Mouse (Mus musculus) embryonic facial prominence, embryonic 10.5 days (tissue): ENCODE data around the gene Acox3. TPM values are rescaled to one million over a fixed set of nuclear protein-coding genes. Genes with fewer than 3 reads are reported as not detected.
A peak's percentile ranks its signal among the peaks of the same experiment; 100 is the strongest.

Experiments used
- DNase-seq: peaks from one replicate; pipeline ENCODE4 v3.0.0-alpha.2; 2017; ENCODE audit warnings: low spot score
- H3K27ac ChIP-seq: fragments of 300-500 bp; sonication (generic); replicated peaks from 2 replicates; pipeline ENCODE4 v1.5.1; 2016; ENCODE audit warnings: mild to moderate bottlenecking
- H3K27me3 ChIP-seq: fragments of 300-500 bp; sonication (generic); replicated peaks from 2 replicates; pipeline ENCODE4 v1.6.1; 2016; ENCODE audit warnings: low read depth, mild to moderate bottlenecking; ENCODE audit not compliant: poor library complexity, severe bottlenecking
- H3K36me3 ChIP-seq: fragments of 300-500 bp; sonication (generic); replicated peaks from 2 replicates; pipeline ENCODE4 v1.6.1; 2016; ENCODE audit warnings: mild to moderate bottlenecking, moderate library complexity
- H3K4me1 ChIP-seq: fragments of 300-500 bp; sonication (generic); 2 replicates; pipeline ENCODE4 v1.6.1; 2016
- H3K4me3 ChIP-seq: fragments of 300-500 bp; sonication (generic); 2 replicates; pipeline ENCODE4 v1.5.1; 2016; ENCODE audit warnings: mild to moderate bottlenecking, moderate library complexity
- H3K9me3 ChIP-seq: fragments of 300-500 bp; sonication (generic); 2 replicates; pipeline ENCODE4 v1.6.1; 2016; ENCODE audit warnings: mild to moderate bottlenecking
- WGBS: fragments of 180-500 bp; shearing (Covaris S2); methylation state at CpG from one replicate; pipeline ENCODE4 v1.1.7; 2016; 5-methylcytosine and 5-hydroxymethylcytosine counted together
- polyA plus RNA-seq: library from polyadenylated mRNA; unstranded; fragments of >200 nt; fragmentation: Nextera tagmentation; extraction: Ambion mirVana; gene quantifications from 2 replicates; pipeline ENCODE4 v1.2.1, GENCODE M21; 2016

Acox3 gene
- polyA plus RNA-seq, 1 experiment from 2014 or later = 11.0 TPM

DNA sequence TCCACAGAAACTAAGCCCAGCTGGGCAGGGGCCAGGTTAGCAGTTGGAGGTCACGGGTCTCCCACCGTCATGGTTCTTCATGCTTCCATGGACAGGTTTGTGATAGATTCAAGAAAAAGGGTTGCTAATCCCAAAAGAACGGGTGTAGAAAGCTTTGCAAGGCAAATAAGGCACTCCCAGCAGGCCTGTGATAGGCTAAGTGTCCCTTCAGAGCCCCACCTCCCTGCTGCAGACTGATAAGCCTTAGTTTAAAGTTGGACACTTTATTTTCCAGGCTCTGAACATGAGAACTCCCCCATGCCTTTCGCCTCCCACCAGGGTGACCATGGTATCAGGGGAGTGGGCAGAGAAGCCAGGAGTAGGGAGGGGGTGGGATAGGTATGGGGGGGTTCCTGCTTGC is 61.2 kb downstream of the Acox3 start:
- Histone ChIP-seq H3K27ac (no peak overlapping the region; the same call in 1 of the 2 replicates), H3K27me3 (no peaks in the 10 kb centered on the region), H3K4me3 (no peak overlapping the region), H3K36me3 (no peaks in the 10 kb centered on the region), H3K4me1 (peaks cover 34% of the 10 kb centered on the region), H3K9me3 (no peaks in the 10 kb centered on the region)
- 66% methylated on average over 4 of the region's 4 CpGs for WGBS
- no peak for DNase-seq

DNA sequence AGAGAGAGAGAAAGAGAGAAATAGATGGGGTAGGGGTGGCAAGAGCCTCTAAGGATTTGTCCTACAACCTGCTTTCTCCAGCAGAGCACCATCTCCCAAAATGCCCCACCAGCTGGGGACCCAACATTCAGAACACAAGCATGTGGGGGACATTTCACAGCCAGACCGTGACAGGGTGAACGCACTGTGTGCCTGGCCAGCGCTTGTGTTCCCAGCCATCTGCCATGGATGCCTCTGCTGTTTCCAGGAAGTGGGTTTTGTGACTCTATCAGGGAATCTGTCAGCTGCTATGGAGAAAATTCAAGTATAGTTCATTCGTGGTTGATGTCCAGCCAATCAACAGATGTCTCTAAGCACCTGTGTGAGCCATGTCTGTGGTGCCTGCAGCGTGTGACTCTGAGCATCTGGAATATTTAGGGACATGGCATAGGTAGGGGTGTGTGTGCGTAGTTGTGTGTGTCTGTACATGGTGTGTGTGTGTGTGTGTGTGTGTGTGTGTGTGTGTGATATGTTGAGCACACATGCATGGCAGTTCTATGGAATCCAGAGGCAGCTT is 63.2 kb downstream of the Acox3 start:
- Histone ChIP-seq H3K9me3 (no peaks in the 10 kb centered on the region), H3K4me3 (no peak overlapping the region), H3K36me3 (no peaks in the 10 kb centered on the region), H3K4me1 (peaks cover 34% of the 10 kb centered on the region), H3K27me3 (no peaks in the 10 kb centered on the region), H3K27ac (no peak overlapping the region)
- WGBS = 86% methylated on average over 6 of the region's 6 CpGs
- no peak for DNase-seq

DNA sequence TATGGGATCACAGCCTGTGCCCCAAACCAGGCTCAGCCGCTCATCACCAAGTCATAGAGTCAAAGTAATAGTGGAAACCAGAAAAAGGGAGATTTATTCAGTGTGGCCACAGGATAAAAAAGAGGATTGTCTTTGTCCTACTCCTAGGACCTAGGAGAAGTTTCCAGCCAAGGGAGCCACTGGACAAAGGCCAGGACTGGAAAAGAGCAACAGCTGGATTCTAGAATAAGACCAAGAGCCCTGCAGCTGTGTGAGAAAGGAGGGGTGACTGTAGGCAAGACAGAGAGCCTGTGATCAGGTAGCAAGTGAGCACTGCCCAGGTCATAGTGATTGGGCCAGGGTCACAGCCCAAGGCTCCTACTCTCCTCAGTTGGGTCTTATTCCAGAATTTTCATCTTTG is 64.1 kb downstream of the Acox3 start:
- H3K27ac ChIP-seq = no peak overlapping the region
- H3K36me3 ChIP-seq = no peaks in the 10 kb centered on the region
- H3K4me3 ChIP-seq = no peak overlapping the region
- H3K4me1 ChIP-seq = peaks cover 29% of the 10 kb centered on the region
- no peak for DNase-seq
- no peaks in the 10 kb centered on the region for H3K27me3 ChIP-seq
- H3K9me3 ChIP-seq = no peaks in the 10 kb centered on the region
- 92% methylated on average over 1 of the region's 1 CpGs for WGBS

DNA sequence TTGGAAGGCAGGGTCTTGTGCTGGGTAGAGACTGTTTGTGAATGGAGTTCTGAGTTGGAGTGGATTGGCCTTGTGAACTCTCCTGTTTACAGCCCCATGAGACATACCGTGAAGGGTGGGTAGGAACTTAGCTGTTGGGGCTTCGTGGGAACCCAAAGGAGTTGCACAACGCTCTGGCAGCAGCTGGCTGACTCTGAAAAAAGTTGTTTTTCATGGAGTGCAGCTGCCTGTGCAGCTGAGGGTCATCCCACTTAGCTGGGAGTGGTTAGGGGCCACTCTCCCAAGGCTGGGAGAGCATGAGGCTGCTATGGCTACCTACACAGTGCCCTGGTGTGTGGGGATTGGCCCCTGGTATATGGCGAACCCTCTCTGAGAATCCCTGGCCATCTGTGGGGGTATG is 64.7 kb downstream of the Acox3 start:
- Histone ChIP-seq H3K4me3 (no peak overlapping the region), H3K27me3 (no peaks in the 10 kb centered on the region)
- 78% methylated on average over 4 of the region's 4 CpGs for WGBS

DNA sequence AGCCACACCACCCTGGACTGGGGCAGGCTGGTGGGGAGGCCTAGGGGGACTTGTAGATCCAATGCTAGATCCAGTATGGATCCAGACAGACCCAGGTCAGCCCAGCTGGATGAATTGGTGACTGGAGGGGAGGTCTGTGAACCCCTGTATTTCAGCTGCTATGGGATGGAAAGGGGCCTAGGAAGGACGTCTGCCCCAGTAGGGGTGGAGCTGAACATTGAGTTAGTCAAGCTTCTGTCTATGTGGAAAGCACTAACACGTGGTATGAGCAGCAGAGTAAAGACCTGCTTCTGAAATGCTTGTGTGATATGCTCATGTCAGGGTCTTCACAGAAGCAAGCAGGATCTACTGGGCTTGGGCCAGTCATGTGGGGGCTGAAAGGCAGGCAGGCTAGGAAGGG is 65.4 kb downstream of the Acox3 start:
- no peak for DNase-seq
- Histone ChIP-seq H3K36me3 (no peaks in the 10 kb centered on the region), H3K4me1 (peaks cover 18% of the 10 kb centered on the region), H3K27me3 (no peaks in the 10 kb centered on the region), H3K27ac (no peak overlapping the region), H3K9me3 (no peaks in the 10 kb centered on the region), H3K4me3 (no peak overlapping the region)
- 69% methylated on average over 2 of the region's 2 CpGs for WGBS

More for the DNA sequence above, 64.7 kb downstream of the Acox3 start:
- DNase-seq = no peak
- no peak overlapping the region for H3K27ac ChIP-seq
- no peaks in the 10 kb centered on the region for H3K9me3 ChIP-seq
- H3K36me3 ChIP-seq = no peaks in the 10 kb centered on the region
- H3K4me1 ChIP-seq = peaks cover 24% of the 10 kb centered on the region

DNA sequence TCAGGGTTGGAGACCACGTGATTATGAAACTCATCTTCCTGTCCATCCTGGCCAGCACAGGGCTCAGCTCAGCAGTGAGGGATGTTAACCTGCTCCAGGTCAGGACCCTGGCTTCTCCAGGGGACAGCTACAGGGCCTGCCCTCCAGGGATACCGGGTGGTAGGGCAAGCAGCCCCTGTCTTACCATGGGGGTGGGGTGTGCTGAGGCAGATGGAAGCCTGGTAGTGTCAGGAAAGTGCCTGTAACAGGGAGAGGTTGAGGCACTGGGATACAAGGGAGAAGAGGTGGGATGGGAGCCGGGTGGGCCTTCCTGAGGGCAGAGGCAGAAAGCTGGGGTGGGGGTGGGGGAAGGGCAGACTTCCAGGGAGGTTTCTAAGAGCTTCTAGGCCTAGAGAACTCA is 69.5 kb downstream of the Acox3 start:
- no peak overlapping the region for H3K27ac ChIP-seq
- no peak for DNase-seq
- no peaks in the 10 kb centered on the region for H3K9me3 ChIP-seq
- no peaks in the 10 kb centered on the region for H3K27me3 ChIP-seq
- no peaks in the 10 kb centered on the region for H3K36me3 ChIP-seq
- H3K4me3 ChIP-seq = no peak overlapping the region
- WGBS = 82% methylated on average over 3 of the region's 3 CpGs
- H3K4me1 ChIP-seq = peaks cover 7% of the 10 kb centered on the region

DNA sequence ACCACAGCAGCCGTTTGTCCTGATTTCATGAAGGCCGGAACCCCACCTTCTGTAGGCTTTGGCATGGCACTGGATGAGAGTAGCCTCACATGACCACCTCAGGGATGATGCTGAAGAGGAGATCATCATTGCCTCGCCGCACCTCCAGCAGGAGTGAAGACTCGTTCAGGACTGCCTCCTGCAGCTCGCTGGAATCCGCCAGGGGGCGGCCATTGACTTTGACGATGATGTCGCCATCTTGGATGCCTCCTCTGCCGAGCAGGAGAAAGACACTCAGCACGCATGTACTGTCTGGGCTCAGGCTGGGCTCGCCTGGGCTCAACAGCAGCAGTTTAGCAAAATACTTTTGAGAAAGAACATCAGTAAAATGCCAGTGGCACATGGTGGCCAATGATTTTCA is 70.0 kb downstream of the Acox3 start:
- no peaks in the 10 kb centered on the region for H3K27me3 ChIP-seq
- peaks cover 7% of the 10 kb centered on the region for H3K4me1 ChIP-seq
- no peaks in the 10 kb centered on the region for H3K9me3 ChIP-seq
- no peak for DNase-seq
- H3K4me3 ChIP-seq = no peak overlapping the region
- WGBS = 85% methylated on average over 13 of the region's 13 CpGs
- no peak overlapping the region for H3K27ac ChIP-seq
- no peaks in the 10 kb centered on the region for H3K36me3 ChIP-seq

DNA sequence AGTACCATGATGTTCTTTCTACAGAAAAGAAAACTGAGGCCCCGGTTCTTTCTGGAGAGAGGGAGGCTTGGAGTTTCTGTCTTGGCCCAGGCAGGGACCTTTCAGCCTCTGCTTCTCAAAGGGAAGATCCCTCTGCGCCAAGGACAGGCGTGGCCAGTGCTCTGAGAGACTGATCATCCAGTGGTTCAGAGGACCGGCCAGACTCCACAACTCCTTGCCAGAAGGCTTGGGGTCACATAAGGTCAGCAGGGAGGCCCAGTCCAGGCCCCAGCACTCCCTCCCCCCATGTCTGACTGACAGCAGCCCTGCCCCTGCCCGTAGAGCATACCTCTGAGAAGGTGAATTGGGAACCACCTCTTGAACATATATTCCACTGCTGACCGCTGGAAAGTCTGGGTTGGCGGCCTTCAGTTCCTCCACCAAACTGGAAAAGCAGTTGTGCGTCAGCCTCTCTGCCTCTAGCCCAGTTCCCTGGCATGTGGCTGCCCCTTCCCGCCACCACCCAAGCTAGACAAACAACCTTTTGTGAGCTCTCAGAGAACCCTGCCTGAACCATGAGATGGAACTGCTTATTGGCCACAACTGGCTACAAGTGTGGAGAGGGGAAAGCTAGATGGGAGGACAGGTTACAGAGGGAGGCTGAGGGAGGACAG is 71.0 kb downstream of the Acox3 start:
- Histone ChIP-seq H3K27ac (0 out of 2 replicates have a peak overlapping the region, but pooled peaks have one; percentile 48), H3K4me1 (peaks cover 7% of the 10 kb centered on the region), H3K27me3 (no peaks in the 10 kb centered on the region), H3K9me3 (no peaks in the 10 kb centered on the region), H3K4me3 (no peak overlapping the region), H3K36me3 (no peaks in the 10 kb centered on the region)
- WGBS = 65% methylated on average over 9 of the region's 9 CpGs
- DNase-seq = no peak

DNA sequence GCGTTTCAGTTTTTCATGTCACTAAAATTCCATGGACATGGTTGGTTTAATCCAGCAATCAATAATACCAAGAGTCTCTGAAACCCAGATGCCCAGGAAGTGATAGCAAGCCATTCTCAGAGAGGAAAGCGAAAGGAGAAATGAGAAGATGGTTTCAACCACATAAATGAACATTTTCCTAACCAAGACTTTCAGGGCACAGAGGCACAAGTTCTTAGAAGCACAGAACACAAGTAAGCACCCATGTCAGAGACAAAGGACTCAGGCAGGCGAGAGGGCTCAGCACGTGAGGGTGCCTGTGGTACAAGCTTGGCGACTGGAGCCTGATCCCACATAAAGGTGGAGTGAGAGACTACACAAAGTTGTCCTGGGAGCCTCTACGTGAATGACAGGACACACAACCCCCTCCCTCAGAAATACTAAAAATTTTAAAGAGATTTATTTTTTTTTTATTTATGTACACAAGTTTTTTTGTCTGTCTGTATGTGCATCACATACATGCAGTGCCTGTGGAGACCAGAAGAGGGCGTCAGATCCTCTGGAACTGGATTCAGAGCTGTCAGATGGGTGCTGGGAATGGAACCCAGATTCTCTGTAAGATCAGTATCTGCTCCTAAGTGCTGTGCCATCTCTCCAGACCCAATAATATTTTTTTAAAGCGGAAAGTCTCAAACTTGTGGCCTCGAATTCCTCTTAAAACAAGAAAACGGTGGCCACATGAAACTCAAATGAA is 73.1 kb downstream of the Acox3 start:
- no peaks in the 10 kb centered on the region for H3K27me3 ChIP-seq
- peaks cover 13% of the 10 kb centered on the region for H3K4me1 ChIP-seq
- no peaks in the 10 kb centered on the region for H3K9me3 ChIP-seq
- no peaks in the 10 kb centered on the region for H3K36me3 ChIP-seq
- 88% methylated on average over 10 of the region's 10 CpGs for WGBS
- H3K4me3 ChIP-seq = no peak overlapping the region
- H3K27ac ChIP-seq = no peak overlapping the region
- no peak for DNase-seq

DNA sequence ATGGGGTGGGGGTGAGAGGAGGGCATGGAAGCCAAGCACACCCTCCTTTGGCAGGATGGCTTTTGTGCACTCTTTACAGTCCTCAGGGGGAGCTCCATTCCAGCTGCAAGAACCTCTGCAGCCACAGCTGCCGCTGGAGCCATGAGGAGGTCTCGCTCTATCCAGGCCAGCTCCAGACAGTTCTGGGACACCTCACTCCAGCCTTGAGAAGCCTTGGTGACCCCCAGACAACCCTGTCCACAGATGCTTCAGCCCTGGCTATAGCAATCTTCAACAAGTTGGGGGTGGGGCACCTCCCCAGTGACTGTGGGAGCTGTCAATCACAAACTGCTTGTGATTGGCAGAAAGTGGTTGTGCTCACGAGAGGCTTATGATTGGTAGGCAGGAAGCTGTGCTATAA is 76.7 kb downstream of the Acox3 start:
- WGBS = 60% methylated on average over 3 of the region's 3 CpGs

DNA sequence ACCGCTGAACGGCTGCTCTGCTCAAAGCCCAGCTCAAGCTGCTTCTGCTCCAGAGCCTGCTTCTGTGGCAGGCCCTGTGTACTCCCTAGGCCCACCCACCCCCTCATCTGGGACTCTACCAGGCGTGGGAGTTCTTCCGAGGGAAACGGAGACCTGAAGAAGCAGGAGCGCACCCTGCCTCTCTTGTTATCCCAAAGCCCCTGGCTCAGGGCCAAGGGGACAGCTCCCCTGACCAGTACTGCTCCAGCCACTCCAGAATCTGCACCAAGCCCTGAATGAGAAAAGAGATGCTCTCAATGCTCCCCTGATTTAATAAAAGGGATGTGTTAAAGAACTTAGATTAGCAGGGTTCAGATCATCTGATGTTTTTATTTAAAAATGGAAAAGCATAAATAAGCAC is 78.4 kb downstream of the Acox3 start:
- Histone ChIP-seq H3K27ac (no peak overlapping the region), H3K4me3 (no peak overlapping the region), H3K9me3 (no peaks in the 10 kb centered on the region), H3K27me3 (no peaks in the 10 kb centered on the region), H3K36me3 (no peaks in the 10 kb centered on the region), H3K4me1 (peaks cover 6% of the 10 kb centered on the region)
- DNase-seq = no peak
- 86% methylated on average over 6 of the region's 6 CpGs for WGBS

More for the DNA sequence above, 76.7 kb downstream of the Acox3 start:
- no peaks in the 10 kb centered on the region for H3K27me3 ChIP-seq
- H3K4me3 ChIP-seq = no peak overlapping the region
- H3K9me3 ChIP-seq = no peaks in the 10 kb centered on the region
- no peak for DNase-seq
- no peak overlapping the region for H3K27ac ChIP-seq
- peaks cover 6% of the 10 kb centered on the region for H3K4me1 ChIP-seq
- H3K36me3 ChIP-seq = no peaks in the 10 kb centered on the region

DNA sequence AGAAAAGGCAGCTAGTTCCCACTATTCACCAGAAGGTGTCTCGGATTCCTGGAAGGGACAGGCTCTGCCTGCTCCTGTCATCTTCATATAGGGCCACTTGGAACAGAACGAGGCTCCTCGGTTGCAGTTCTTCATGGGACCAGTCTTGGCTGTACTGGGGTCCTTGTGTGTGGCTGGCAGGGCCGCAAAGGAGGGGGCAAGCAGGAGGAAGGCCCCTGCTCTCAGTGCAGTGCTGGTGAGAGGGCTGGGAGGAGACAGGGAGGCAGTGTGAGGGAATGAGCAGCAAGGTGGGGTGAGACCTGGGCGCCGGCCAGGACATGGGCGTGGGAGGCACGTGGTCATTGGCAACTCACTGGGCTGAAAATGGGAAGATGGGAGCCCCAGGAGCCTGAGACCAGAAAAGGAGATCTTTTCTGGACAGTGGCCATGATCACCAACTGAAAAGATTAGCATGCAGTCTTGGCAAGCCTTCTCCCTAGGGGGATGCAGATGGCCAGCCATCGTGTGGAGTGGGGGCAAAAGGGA is 79.2 kb downstream of the Acox3 start:
- WGBS = 81% methylated on average over 9 of the region's 9 CpGs
- Histone ChIP-seq H3K27me3 (no peaks in the 10 kb centered on the region), H3K4me3 (no peak overlapping the region), H3K36me3 (no peaks in the 10 kb centered on the region), H3K4me1 (peaks cover 7% of the 10 kb centered on the region), H3K27ac (no peak overlapping the region), H3K9me3 (no peaks in the 10 kb centered on the region)
- no peak for DNase-seq
